Mouse (Mus musculus) frontal cortex, postnatal 10 days (tissue): ENCODE data around the gene Cphx3.
"Not testable (repeated sequence)": the region's sequence is repeated elsewhere in the genome, so short reads cannot be mapped to it uniquely, and the experiment has no call there.

Experiments
- DNase-seq, 2 experiments: peaks; one replicate each; pipeline ENCODE4 v3.0.0; 2022; ENCODE audit warnings: low spot score in 2 of 2, mixed read lengths in 1 of 2

Cphx3 gene

DNA sequence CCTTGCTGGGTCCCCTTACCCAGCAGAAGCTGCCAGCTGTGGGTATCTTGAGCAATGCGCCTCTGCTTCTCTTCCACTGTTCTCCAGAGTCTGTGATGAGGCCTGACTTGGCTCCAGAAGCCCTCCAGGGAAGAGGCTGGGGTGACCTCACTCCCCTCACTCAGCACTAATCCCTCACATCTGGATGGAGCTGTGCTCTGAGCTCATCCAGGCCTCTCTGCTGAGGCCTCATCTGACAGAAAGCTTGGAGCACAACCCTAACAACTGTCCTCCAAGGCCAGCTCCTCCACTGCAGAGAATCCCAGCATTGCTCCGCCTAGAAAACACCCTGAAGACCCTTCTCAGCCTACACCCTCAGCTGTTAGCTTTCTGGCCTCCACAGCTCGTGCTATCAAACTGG, 91.9 kb downstream of the Cphx3 start:
- not testable (repeated sequence) for DNase-seq

DNA sequence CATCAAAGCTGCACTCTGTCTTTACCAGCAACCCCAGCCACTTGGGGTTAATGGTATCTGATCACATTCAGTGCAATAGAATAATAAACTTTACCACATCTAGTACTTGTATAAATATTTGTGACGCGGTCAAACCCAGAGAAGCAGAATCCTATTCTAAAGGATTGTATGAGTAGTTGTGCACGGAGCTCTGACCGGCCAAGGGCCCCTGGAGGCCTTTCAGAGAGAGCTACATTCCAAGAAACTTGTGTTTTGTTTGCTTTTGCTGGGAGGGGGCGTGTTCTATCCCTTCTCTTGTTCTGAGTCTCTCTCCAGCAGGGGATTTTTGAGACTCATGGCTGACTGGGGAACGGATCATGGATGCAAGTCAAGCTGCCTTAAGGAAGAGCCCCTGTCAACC, 92.9 kb downstream of the Cphx3 start:
- not testable (repeated sequence) for DNase-seq

DNA sequence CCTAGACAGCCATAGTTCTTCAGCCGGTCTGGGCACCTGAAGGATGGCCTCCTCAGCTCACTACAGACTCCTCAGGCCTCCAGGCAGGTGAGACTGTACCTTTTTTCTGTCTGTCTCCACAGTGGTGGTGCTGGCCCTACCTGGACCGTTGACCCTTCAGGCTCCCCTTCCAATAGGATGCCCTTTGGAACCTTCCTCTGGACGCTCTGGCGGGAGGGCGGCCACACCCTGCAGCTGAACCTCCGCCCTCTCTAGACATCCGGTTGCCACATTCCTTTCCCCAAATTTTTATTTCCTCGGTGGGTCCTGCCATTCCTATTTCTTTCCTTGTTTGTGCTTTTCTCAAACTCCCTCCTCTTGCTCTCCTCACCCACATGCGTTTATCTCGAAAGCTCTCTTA, 99.6 kb downstream of the Cphx3 start:
- not testable (repeated sequence) for DNase-seq

DNA sequence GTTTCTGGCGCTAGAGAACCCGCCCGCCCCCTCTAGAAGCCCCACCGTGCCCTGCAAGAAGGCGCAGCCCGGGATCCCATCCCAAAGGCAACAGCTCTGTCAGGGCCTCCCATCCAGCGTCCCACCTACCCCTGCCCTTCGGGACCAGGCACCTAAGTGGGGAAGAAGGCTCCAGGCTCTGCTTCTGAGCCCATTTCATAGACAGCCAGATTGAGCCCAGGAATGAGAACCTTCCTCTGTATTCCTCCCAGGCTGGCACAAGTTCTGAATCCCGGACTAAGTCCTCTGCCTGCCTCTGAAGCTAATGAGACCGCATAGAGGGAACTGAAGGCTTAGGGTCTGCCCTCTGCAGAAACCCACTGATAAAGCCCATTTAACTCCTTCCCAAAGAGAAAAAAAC, 100.3 kb downstream of the Cphx3 start, which contains the start of gene Plac9b:
TSS of gene Plac9b (minus strand) at position 101 of the 400 bp plus-strand sequence.
- DNase-seq = not testable (repeated sequence)

DNA sequence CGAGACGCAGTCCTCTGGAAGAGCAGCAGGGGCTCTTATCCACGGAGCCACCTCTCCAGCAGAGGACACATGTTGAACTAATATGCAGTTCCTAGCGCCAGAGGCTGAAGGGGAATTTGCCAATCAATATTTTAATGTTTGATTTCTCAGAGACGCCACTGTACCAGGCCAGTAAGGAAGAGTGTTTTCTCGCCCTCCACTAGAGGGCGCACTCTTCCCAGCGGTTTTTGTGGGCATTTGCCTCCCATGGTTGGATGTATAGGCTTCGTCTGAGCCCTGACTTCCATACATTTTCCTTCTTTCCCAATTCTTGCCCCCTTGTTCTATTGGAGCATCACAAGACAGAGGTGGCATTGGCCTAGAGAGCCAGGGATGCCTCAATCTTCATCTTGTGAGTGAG, 104.5 kb downstream of the Cphx3 start:
- DNase-seq = not testable (repeated sequence)

DNA sequence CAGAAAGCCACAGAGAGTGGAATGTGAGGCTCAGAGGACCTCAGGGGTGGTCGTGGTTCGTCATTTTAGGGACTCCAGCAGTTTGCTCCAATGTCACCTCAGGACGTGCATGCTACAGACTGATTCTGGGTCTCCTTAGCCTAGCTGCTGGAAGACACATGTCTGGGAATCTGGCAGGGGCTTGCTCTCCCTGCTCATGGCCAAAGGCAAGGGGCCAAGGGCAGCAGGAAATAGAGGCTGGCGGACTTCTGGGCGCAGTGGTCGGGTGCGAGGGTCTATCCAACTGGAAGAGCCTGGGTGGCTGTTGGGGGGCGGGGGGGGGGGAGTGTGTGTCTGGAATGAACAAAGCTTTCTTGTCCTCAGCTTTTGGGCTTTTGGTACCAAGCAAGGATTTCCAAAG, 106.3 kb downstream of the Cphx3 start:
- not testable (repeated sequence) for DNase-seq

DNA sequence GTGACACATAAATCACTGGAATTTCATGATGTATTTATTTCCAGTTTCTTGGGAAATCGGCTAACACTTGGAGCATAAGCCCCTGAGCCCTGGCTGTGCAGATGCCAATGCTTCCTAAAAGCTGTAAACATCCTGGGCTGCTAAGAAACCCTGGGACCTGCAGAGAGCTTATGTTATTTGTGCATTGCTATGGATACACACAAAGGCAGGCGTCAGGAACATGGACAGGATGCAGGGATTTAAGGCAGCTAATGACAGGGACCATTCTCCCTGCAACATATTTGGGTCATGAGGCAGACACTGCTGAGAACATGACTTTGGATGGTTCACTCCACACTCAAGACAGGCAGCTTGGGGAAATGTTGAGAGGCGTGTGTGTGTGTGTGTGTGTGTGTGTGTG, 115.8 kb downstream of the Cphx3 start:
- not testable (repeated sequence) for DNase-seq

DNA sequence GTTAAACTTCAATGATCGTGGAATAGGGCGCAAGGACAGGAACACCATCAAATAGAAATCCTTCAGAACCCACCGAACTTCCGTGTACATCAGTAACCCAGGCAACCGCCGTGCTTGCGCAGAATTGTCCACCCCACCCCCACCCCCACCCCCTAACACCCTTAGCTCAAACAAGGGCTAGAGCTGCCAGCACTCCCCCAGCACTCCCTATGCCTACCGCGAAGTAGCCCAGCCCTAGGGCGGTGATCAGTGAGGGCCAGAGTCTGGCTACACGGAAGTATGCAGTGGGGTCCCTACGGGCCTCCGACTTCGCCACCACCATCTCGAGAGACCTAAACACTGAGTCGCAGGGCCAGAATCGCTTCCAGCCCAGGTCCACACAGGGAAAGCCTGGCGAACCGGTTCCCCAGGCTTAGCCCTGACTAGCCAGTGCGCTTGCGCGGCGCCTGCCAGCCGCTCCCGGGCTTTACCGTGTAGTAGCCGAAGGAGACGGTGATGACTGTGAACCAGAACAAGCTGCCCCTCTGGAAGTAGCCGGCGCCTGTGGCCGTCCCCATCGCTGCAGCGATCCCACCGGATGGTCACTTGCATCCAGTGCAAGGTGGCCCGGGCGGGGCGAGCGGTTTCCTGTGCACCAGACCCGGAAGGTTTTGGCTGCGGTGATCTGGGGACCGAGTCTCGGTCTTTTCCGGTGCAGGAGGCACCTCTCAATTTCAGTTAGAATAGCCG, 124.3 kb downstream of the Cphx3 start:
- not testable (repeated sequence) for DNase-seq

DNA sequence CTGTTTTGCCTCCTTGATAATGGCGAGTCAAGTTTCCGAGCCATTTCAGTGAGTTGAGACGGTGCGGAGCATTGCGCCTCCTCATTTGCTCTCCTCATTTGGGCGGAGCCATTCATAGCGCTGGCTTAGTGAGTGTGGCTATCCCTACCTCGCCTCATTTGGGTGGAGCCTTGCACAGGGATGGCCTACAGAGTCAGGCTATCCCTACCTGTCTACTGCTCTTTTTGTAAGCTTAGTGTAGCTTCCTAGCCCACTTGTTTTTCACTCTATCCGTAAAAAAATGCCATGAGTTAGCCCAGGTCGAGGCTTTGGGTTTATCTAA, 124.8 kb downstream of the Cphx3 start, which contains the start of gene Tmem254b:
TSS of gene Tmem254b (minus strand) at position 116 of the 322 bp plus-strand sequence.
- not testable (repeated sequence) for DNase-seq

DNA sequence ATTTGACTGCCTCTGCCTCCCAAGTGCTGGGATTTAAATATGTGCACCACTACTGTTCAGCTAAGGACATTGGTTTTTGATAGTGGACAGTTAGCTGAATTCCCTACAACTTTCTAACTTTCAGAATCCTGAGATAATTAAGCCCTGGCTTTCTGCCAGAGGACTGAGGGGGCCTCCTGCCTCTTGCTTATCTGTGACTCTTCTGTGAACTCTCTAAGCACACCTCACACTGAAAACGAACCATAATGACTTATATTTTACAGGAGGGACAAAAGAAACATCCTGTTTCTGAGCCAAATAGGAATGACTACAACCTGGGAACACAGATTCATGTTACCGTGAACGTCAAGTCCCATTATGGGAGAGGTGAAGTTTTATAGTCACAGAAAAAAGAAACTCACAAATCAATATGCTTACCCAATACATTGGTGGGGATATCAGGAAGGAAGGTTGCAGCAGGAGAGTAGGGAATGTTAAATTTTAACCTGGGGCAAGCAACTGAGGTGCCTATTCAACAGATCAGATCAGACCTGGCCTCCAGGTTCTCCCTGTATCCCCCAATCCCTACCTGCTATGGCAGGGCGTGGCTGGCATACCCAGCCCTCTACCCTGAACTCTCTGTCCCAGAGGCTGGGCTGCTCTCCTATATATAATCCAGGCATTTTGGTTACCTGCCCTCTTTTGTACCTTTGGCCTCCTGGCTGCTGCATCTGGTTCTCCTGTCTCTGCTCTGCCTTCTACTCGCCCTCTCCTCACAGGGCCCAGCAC, 134.3 kb downstream of the Cphx3 start:
- DNase-seq = not testable (repeated sequence)

DNA sequence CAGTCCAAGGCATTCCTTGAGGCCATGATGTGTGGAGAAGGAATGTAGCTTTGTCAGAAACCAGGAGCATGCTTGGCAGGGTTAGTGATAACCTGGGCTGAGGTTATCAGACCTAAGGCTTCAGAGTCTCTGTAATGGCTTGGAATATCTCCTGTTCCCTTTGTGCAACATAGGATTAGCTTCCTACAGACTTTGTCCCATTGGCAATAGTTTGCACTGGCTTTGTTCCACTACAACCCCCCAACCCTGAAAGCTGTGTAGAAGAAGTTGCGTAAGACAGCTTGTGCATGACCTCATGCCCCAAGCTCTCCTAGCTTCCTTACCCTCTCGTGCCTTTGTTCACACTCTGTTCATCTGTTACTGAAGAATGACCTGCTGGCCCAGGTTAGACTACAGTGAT, 155.1 kb downstream of the Cphx3 start:
- not testable (repeated sequence) for DNase-seq

DNA sequence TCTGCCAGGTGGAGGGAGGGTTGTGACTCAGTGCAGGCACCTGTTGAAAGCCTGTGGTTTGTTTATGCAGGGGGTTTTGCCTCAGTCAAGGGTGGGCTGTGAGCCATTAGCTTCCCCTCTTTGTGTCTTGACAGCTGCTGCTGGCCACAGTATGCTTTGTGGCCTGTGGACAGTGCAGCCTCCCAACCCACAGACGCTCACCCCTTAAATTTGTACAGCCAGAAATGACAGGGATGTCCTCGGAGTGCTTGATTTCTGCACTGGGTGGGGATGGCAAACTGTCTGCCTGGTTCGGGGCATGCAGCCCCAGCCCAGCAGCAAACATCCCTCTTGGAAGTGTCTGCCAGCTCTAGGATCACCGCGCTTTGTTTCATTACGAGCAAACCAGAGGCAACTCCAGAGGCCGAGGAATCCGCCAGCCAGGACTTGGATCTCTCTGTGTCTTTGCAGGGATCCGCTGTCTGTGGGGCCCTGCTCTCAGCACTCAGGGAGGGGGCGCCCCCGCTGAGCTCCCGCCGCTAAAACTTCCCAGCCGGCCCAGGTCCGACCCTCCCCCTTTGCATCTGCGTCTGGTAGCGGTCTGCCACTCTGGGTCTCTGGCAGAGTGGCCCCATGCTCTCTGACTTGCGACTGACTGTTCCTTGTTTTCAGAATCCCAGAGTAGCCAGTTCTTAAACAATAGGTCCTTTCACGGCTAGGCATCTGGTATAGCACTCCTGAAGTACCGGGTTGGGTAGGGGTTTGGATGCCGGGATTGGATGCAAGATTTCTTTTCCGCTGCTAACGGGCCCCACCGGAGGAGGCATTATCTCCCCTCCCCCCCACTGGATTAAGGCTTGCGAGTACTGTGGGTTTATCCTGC, 175.9 kb downstream of the Cphx3 start, which contains the start of gene Duxbl3:
TSS of gene Duxbl3 (plus strand) at position 207 of the 862 bp plus-strand sequence.
- DNase-seq = not testable (repeated sequence)

DNA sequence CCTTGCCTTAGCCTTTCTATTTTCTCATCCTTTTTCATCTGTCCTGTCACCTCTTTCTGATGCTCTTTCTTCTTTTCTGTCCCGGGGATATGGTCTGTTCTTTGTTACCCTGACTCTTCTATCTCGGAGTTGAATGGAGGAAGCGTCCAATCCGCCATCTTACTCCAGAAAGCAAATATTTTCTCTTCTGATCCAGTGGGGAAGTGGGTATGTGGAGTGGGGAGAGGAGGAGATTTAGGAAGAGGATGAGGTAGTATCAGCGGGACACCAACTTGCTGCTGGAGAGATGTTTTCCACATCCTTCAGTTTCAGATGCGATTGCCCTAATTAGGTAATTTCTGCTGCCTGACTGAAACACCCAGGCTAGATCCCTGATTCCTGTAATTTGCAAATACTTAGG, 176.6 kb downstream of the Cphx3 start:
- DNase-seq = not testable (repeated sequence)
